Mouse (Mus musculus) myocyte (in vitro differentiated cells): ENCODE data around the gene Podnl1. TPM values are rescaled to one million over a fixed set of nuclear protein-coding genes. Genes with fewer than 3 reads are reported as not detected.

Experiments used
- H3K27me3 ChIP-seq: one replicate; pipeline ENCODE4 v1.6.1; 2011; ENCODE audit not compliant: control insufficient read depth, insufficient read depth, insufficient read length
- H3K36me3 ChIP-seq: one replicate; pipeline ENCODE4 v1.6.1; 2011; ENCODE audit not compliant: control insufficient read depth, insufficient read depth
- H3K4me2 ChIP-seq: one replicate; pipeline ENCODE4 v1.6.1; 2011; ENCODE audit warnings: low read depth, control low read depth
- H3K4me3 ChIP-seq: one replicate; pipeline ENCODE4 v1.5.1; 2011; ENCODE audit warnings: mild to moderate bottlenecking, control low read depth, moderate library complexity
- H3K79me2 ChIP-seq: one replicate; pipeline ENCODE4 v1.6.1; 2011; ENCODE audit not compliant: control insufficient read depth, insufficient read depth
- H3ac ChIP-seq: one replicate; pipeline ENCODE4 v1.6.1; 2011; ENCODE audit not compliant: control insufficient read depth, insufficient read length
- CEBPB ChIP-seq: IDR thresholded peaks from 2 replicates; pipeline ENCODE4 v1.6.1; 2011; ENCODE audit warnings: mild to moderate bottlenecking, moderate library complexity; ENCODE audit not compliant: poor library complexity, insufficient read depth, severe bottlenecking
- E2F4 ChIP-seq: IDR thresholded peaks from one replicate; pipeline ENCODE4 v1.6.1; 2011; ENCODE audit warnings: mild to moderate bottlenecking, control low read depth, moderate library complexity; ENCODE audit not compliant: insufficient read depth
- MAX ChIP-seq: IDR thresholded peaks from one replicate; pipeline ENCODE4 v1.6.1; 2011; ENCODE audit warnings: low read depth, mild to moderate bottlenecking, control low read depth
- MYOD1 ChIP-seq, 3 experiments: IDR thresholded peaks; one replicate each; pipeline ENCODE4 v1.6.1; 2011; ENCODE audit warnings: control low read depth in 2 of 3, low read depth in 2 of 3, mild to moderate bottlenecking in 2 of 3, moderate library complexity in 1 of 3; ENCODE audit not compliant: insufficient read length in 2 of 3, control insufficient read depth in 1 of 3
- MYOG ChIP-seq, 3 experiments: IDR thresholded peaks; one replicate each; pipeline ENCODE4 v1.6.1; 2011; ENCODE audit warnings: control low read depth in 2 of 3, low read depth in 2 of 3, mild to moderate bottlenecking in 2 of 3; ENCODE audit not compliant: insufficient read length in 2 of 3, control insufficient read depth in 1 of 3, insufficient read depth in 1 of 3
- POLR2A ChIP-seq: IDR thresholded peaks from one replicate; pipeline ENCODE4 v1.6.1; 2011; ENCODE audit warnings: low read depth, mild to moderate bottlenecking, control low read depth, moderate library complexity; ENCODE audit not compliant: insufficient read length
- POLR2AphosphoS2 ChIP-seq: IDR thresholded peaks from one replicate; pipeline ENCODE4 v1.6.1; 2011; ENCODE audit warnings: low read depth, control low read depth; ENCODE audit not compliant: insufficient read length
- REST ChIP-seq: IDR thresholded peaks from one replicate; pipeline ENCODE4 v1.6.1; 2011; ENCODE audit warnings: mild to moderate bottlenecking, control low read depth, moderate library complexity; ENCODE audit not compliant: insufficient read depth, insufficient read length
- SRF ChIP-seq: IDR thresholded peaks from one replicate; pipeline ENCODE4 v1.6.1; 2011; ENCODE audit warnings: low read depth; ENCODE audit not compliant: control insufficient read depth, insufficient read length
- TCF12 ChIP-seq: IDR thresholded peaks from one replicate; pipeline ENCODE4 v1.6.1; 2011; ENCODE audit warnings: mild to moderate bottlenecking, control low read depth; ENCODE audit not compliant: poor library complexity, insufficient read depth, severe bottlenecking
- TCF3 ChIP-seq: IDR thresholded peaks from one replicate; pipeline ENCODE4 v1.6.1; 2011; ENCODE audit warnings: low read depth, control low read depth; ENCODE audit not compliant: insufficient read length
- USF1 ChIP-seq: IDR thresholded peaks from one replicate; pipeline ENCODE4 v1.6.1; 2011; ENCODE audit warnings: low read depth, mild to moderate bottlenecking, control low read depth, moderate library complexity
- polyA plus RNA-seq: library from polyadenylated mRNA; unstranded; fragments of >200 nt; fragmentation: generic; extraction: Trizol; gene quantifications from one replicate; pipeline ENCODE4 v1.2.1, GENCODE M21; 2012; ENCODE audit warnings: missing spikeins

Gene Podnl1
- polyA plus RNA-seq, 1 experiment = 9.3 TPM

DNA sequence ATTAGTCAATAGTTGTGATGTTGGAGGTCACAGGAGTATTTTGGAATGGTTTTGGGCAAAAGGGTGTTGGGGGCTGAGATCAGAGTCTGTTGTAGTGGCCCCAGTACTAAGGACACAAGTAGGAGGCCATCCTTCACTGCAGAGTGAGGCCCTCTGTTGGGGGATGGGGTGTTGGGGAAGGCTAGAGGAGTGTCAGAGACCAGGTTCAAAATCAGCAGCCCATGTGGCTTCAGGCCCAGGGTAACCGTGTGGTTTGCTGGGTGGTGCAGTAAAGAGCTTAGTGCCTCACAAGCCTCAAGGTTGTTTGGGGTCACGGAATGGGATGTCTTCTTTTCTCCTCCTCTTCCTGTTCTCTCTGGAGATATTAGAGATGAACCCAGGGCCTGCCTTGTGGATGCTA is 953 bp downstream of the Podnl1 start:
- H3ac ChIP-seq = no peak overlapping the region
- H3K36me3 ChIP-seq = no peaks in the 10 kb centered on the region
- peak overlapping the region; percentile 19 for H3K4me3 ChIP-seq
- H3K79me2 ChIP-seq = no peaks in the 10 kb centered on the region
- TF ChIP-seq TCF3 = no peak
- no peaks in the 10 kb centered on the region for H3K27me3 ChIP-seq
- H3K4me2 ChIP-seq = peak overlapping the region; percentile 90

DNA sequence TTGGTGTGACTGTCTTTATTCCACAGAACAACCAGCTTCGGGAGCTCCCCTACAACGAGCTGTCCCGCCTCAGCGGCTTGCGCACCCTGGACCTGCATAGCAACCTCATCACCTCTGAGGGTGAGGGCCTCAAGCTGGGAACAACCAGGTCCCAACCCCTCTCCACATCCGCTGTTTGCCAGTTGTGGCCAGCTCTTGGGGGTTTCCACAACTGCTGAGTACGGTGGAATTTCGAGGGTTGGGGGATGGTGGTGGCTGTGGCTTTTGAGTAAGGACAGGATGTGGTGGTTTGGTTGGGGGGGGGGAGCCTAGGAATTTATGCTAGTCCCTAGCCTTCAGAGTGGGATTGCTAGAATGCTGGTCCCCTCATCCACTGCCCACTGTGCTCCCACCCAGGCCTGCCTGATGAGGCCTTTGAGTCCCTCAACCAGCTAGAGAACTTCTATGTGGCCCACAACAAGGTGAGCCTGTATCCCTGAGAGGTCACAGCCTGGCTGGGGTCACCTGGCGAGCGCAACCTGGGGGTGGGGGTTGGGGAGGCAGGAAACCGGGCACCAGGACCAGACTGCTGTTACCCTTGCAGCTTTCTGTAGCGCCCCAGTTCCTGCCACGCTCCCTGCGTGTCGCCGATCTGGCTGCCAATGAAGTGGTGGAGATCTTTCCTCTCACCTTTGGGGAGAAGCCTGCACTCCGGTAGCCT is 1.6 kb downstream of the Podnl1 start:
- no peaks in the 10 kb centered on the region for H3K36me3 ChIP-seq
- H3K79me2 ChIP-seq = no peaks in the 10 kb centered on the region
- TF ChIP-seq TCF3 (no peak), MYOG (IDR thresholded peaks at IDR 0.05; ENCODE audit: control insufficient read depth in 1 of 3, insufficient read depth in 1 of 3, insufficient read length in 2 of 3, low read depth in 2 of 3) (no peak), USF1 (no peak), E2F4 (no peak), TCF12 (no peak), SRF (no peak)
- H3K4me3 ChIP-seq = no peak overlapping the region
- H3K27me3 ChIP-seq = no peaks in the 10 kb centered on the region
- H3K4me2 ChIP-seq = peak overlapping the region; percentile 90
- H3ac ChIP-seq = no peak overlapping the region

DNA sequence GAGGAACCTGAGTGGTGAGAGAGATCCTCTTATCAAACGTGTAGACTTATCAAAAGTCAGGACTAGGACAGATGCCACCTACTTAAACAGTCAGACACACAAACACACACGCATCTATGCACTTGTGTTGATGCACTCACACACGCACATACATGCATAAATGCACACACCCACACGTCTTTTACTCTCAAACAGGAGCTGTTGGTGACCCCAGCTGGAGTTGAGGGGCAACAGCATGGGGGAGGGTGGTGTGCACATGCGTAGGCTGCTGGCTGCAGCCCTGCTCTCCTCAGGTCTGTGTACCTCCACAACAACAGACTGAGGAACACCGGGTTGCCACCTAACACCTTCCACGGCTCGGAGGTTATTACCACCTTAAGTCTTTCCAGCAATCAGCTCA is 2.5 kb downstream of the Podnl1 start:
- H3K4me2 ChIP-seq = no peak overlapping the region
- H3K36me3 ChIP-seq = no peaks in the 10 kb centered on the region
- H3ac ChIP-seq = no peak overlapping the region
- H3K27me3 ChIP-seq = no peaks in the 10 kb centered on the region
- H3K79me2 ChIP-seq = no peaks in the 10 kb centered on the region
- TF ChIP-seq E2F4 (no peak), SRF (no peak), CEBPB (no peak), POLR2A (no peak), MAX (no peak), MYOG (IDR thresholded peaks at IDR 0.05; ENCODE audit: control insufficient read depth in 1 of 3, insufficient read depth in 1 of 3, insufficient read length in 2 of 3, low read depth in 2 of 3) (no peak), TCF12 (no peak), MYOD1 (IDR thresholded peaks at IDR 0.05; ENCODE audit: control insufficient read depth in 1 of 3, insufficient read length in 2 of 3, low read depth in 2 of 3) (no peak), REST (no peak), TCF3 (no peak), USF1 (no peak), POLR2AphosphoS2 (no peak)
- no peak overlapping the region for H3K4me3 ChIP-seq

DNA sequence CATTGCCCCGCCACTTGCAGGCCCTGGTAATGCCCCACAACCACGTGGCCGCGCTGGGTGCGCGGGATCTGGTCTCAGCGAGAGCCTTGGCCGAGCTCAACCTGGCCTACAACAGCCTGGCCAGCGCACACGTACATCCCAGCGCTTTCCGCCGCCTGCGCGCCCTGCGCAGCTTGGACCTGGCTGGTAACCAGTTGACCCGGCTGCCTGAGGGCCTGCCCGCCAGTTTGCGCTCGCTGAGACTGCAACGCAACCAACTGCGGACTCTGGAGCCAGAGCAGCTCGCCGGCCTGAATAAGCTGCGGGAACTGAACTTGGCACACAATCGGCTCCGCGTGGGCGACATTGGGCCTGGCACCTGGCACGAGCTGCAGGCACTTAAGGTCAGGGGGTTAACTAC is 5.0 kb downstream of the Podnl1 start:
- Histone ChIP-seq H3ac (no peak overlapping the region), H3K4me3 (no peak overlapping the region), H3K79me2 (no peaks in the 10 kb centered on the region), H3K36me3 (peaks cover 7% of the 10 kb centered on the region), H3K4me2 (no peak overlapping the region), H3K27me3 (no peaks in the 10 kb centered on the region)
- TF ChIP-seq E2F4 (no peak), REST (no peak), MYOG (IDR thresholded peaks at IDR 0.05; ENCODE audit: control insufficient read depth in 1 of 3, insufficient read depth in 1 of 3, insufficient read length in 2 of 3, low read depth in 2 of 3) (no peak), USF1 (no peak), MYOD1 (IDR thresholded peaks at IDR 0.05; ENCODE audit: control insufficient read depth in 1 of 3, insufficient read length in 2 of 3, low read depth in 2 of 3) (no peak), SRF (no peak), CEBPB (no peak), POLR2AphosphoS2 (no peak), TCF3 (no peak), TCF12 (no peak), POLR2A (no peak), MAX (no peak)

GRCm38 (mm10) chr8:84132225-84132624 is 6.4 kb downstream of the Podnl1 start:
- Histone ChIP-seq H3K4me3 (no peak overlapping the region), H3ac (no peak overlapping the region), H3K36me3 (peaks cover 9% of the 10 kb centered on the region), H3K4me2 (no peak overlapping the region), H3K27me3 (no peaks in the 10 kb centered on the region), H3K79me2 (no peaks in the 10 kb centered on the region)
- TF ChIP-seq TCF3 (no peak), MAX (no peak), E2F4 (no peak), SRF (no peak), MYOD1 (IDR thresholded peaks at IDR 0.05; ENCODE audit: control insufficient read depth in 1 of 3, insufficient read length in 2 of 3, low read depth in 2 of 3) (no peak), MYOG (IDR thresholded peaks at IDR 0.05; ENCODE audit: control insufficient read depth in 1 of 3, insufficient read depth in 1 of 3, insufficient read length in 2 of 3, low read depth in 2 of 3) (no peak), POLR2A (no peak), REST (no peak)
